Mouse (Mus musculus) CD8-positive naive resting alpha-beta T cell, adult 2 months (primary cell): ENCODE measurements around the gene Aptx.

Experiments used
- DNase-seq, 2 experiments: peaks; one replicate each; pipeline ENCODE4 v3.0.0; 2022; ENCODE audit warnings: low read depth in 2 of 2, low spot score in 2 of 2

The Aptx gene

DNA sequence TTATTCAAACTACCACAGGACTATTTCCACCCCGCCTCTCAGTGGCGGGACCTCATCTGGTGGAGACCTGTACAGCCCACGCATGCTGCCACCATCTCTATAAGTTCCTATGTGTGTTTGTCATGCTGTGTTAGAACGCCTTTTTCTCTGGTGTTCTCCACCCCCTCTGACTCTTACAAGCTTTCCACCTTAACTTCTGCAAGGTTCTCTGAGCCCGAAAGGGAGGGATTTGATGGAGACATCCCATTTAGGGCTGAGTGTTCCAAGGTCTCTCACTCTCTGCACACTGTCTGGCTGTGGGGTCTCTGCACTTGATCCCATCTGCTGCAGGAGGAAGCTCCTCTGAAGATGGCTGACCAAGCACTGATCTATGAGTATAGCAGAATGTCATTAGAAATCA lies 29.5 kb downstream of the Aptx start:
- no peak for DNase-seq

GRCm38 (mm10) chr4:40666237-40667012 lies 36.6 kb downstream of the Aptx start:
- DNase-seq, result no peak

DNA sequence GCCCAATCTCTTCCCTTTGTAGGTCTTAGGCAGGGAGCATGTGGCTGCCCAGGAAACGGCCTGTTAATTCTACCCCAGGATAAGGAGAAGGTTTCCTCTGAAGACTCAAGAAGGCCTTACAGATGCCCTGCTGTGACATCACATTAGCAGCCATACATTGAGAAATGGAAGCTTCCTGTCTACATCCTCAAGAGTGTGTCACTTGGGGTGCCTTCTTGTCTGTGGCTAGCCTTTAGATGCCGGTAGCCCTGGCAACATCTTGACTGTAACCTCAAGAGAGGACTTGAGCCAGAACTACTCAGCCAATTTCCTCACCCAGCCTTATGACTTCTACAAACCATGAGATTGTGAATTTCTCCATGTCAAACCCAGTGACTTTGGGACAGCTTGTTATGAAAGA lies 51.9 kb downstream of the Aptx start:
- DNase-seq, result no peak

DNA sequence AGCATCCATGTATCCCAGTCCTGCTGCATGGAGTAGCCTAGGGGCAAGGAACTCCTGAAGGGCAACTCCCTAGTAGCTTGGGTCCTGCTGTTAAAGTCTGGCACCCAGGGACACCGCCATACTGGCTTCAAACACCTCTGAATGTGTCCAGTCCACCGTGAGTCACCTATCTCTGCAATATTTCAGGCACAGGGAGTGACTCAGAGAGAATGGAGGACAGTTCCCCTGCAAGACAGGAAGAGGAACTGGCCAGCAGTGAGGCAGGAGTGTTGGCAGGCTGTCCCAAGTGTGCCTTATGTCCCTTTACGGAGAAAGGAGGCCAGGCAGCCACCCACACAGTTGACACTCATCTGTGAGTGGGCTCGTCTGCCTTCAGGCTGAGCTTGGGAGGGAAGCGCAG lies 53.9 kb downstream of the Aptx start:
- no peak for DNase-seq

GRCm38 (mm10) chr4:40643567-40643966 lies 59.4 kb downstream of the Aptx start:
- no peak for DNase-seq

- no peak for DNase-seq
Measured at GRCm38 (mm10) chr4:40640991-40641390, 62.0 kb downstream of the Aptx start.
